Mouse (Mus musculus): ENCODE results near the gene St3gal3. TPM values are rescaled to one million over a fixed set of nuclear protein-coding genes. Genes with fewer than 3 reads are reported as not detected.

The St3gal3 gene
- polyA plus RNA-seq, 1 experiment from 2014 or later = 7.3 TPM

- ATAC-seq (ENCODE audit: insufficient number of reproducible peaks, low FRiP score, low TSS enrichment, low read depth) (no peak), DNase-seq (ENCODE audit: low spot score) (no peak)
- Histone ChIP-seq H3K4me3 (ENCODE audit: low read depth, low read length) (no peak overlapping the region), H3K27me3 (ENCODE audit: control insufficient read depth, insufficient read depth, low read length) (no peaks in the 10 kb centered on the region), H3K4me2 (ENCODE audit: low read depth, severe bottlenecking) (no peak overlapping the region), H3K9ac (ENCODE audit: low read length) (no peak overlapping the region), H3K27ac (replicated peaks; ENCODE audit: low read depth, low read length) (no peak overlapping the region), H3K36me3 (ENCODE audit: control insufficient read depth, insufficient read depth, low read length) (no peaks in the 10 kb centered on the region), H3K4me1 (ENCODE audit: control insufficient read depth, insufficient read depth, low read length) (peaks cover 28% of the 10 kb centered on the region), H3K9me3 (ENCODE audit: control insufficient read depth, low read length) (no peaks in the 10 kb centered on the region)
- 56% methylated on average over 9 of the region's 9 CpGs for WGBS
These were observed 72.8 kb downstream of the St3gal3 start for GRCm38 (mm10) chr4:118061809-118062463.

GRCm38 (mm10) chr4:118060915-118061530 lies 73.7 kb downstream of the St3gal3 start:
- no peak for ATAC-seq (ENCODE audit: insufficient number of reproducible peaks, low FRiP score, low TSS enrichment, low read depth)

GRCm38 (mm10) chr4:118059816-118060475 lies 74.8 kb downstream of the St3gal3 start:
- H3K27ac ChIP-seq (replicated peaks; ENCODE audit: low read depth, low read length) = no peak overlapping the region
- H3K4me2 ChIP-seq (ENCODE audit: low read depth, severe bottlenecking) = no peak overlapping the region
- no peak overlapping the region for H3K9ac ChIP-seq (ENCODE audit: low read length)
- peaks cover 33% of the 10 kb centered on the region for H3K4me1 ChIP-seq (ENCODE audit: control insufficient read depth, insufficient read depth, low read length)
- WGBS = 47% methylated on average over 11 of the region's 11 CpGs
- no peaks in the 10 kb centered on the region for H3K27me3 ChIP-seq (ENCODE audit: control insufficient read depth, insufficient read depth, low read length)
- no peak for DNase-seq (ENCODE audit: low spot score)
- no peak overlapping the region for H3K4me3 ChIP-seq (ENCODE audit: low read depth, low read length)
- H3K9me3 ChIP-seq (ENCODE audit: control insufficient read depth, low read length) = no peaks in the 10 kb centered on the region
- no peaks in the 10 kb centered on the region for H3K36me3 ChIP-seq (ENCODE audit: control insufficient read depth, insufficient read depth, low read length)
- no peak for ATAC-seq (ENCODE audit: insufficient number of reproducible peaks, low FRiP score, low TSS enrichment, low read depth)

More at GRCm38 (mm10) chr4:118060915-118061530, 73.7 kb downstream of the St3gal3 start:
- Histone ChIP-seq H3K4me1 (ENCODE audit: control insufficient read depth, insufficient read depth, low read length) (peaks cover 32% of the 10 kb centered on the region), H3K36me3 (ENCODE audit: control insufficient read depth, insufficient read depth, low read length) (no peaks in the 10 kb centered on the region), H3K4me3 (ENCODE audit: low read depth, low read length) (no peak overlapping the region), H3K9me3 (ENCODE audit: control insufficient read depth, low read length) (no peaks in the 10 kb centered on the region), H3K27me3 (ENCODE audit: control insufficient read depth, insufficient read depth, low read length) (no peaks in the 10 kb centered on the region), H3K27ac (replicated peaks; ENCODE audit: low read depth, low read length) (no peak overlapping the region), H3K9ac (ENCODE audit: low read length) (no peak overlapping the region), H3K4me2 (ENCODE audit: low read depth, severe bottlenecking) (no peak overlapping the region)
- no peak for DNase-seq (ENCODE audit: low spot score)
- WGBS = 94% methylated on average over 13 of the region's 13 CpGs

GRCm38 (mm10) chr4:118058116-118058677 lies 76.5 kb downstream of the St3gal3 start:
- Histone ChIP-seq H3K4me2 (ENCODE audit: low read depth, severe bottlenecking) (no peak overlapping the region), H3K27ac (replicated peaks; ENCODE audit: low read depth, low read length) (peak overlapping the region; percentile 78), H3K9me3 (ENCODE audit: control insufficient read depth, low read length) (no peaks in the 10 kb centered on the region), H3K36me3 (ENCODE audit: control insufficient read depth, insufficient read depth, low read length) (no peaks in the 10 kb centered on the region), H3K4me1 (ENCODE audit: control insufficient read depth, insufficient read depth, low read length) (peaks cover 40% of the 10 kb centered on the region), H3K9ac (ENCODE audit: low read length) (no peak overlapping the region), H3K27me3 (ENCODE audit: control insufficient read depth, insufficient read depth, low read length) (no peaks in the 10 kb centered on the region), H3K4me3 (ENCODE audit: low read depth, low read length) (no peak overlapping the region)
- ATAC-seq (ENCODE audit: insufficient number of reproducible peaks, low FRiP score, low TSS enrichment, low read depth) = peak; percentile 67; the same call in 1 of the 2 replicates
- DNase-seq (ENCODE audit: low spot score) = peak; percentile 63
- 42% methylated on average over 12 of the region's 12 CpGs for WGBS

GRCm38 (mm10) chr4:118057076-118057475 lies 77.6 kb downstream of the St3gal3 start:
- ATAC-seq (ENCODE audit: insufficient number of reproducible peaks, low FRiP score, low TSS enrichment, low read depth) = 0 out of 2 replicates have a peak, but pooled peaks have one; percentile 36
- H3K36me3 ChIP-seq (ENCODE audit: control insufficient read depth, insufficient read depth, low read length) = no peaks in the 10 kb centered on the region
- peaks cover 38% of the 10 kb centered on the region for H3K4me1 ChIP-seq (ENCODE audit: control insufficient read depth, insufficient read depth, low read length)
- no peak overlapping the region for H3K4me2 ChIP-seq (ENCODE audit: low read depth, severe bottlenecking)
- H3K9me3 ChIP-seq (ENCODE audit: control insufficient read depth, low read length) = no peaks in the 10 kb centered on the region
- H3K27me3 ChIP-seq (ENCODE audit: control insufficient read depth, insufficient read depth, low read length) = no peaks in the 10 kb centered on the region
- no peak overlapping the region for H3K4me3 ChIP-seq (ENCODE audit: low read depth, low read length)
- H3K27ac ChIP-seq (replicated peaks; ENCODE audit: low read depth, low read length) = peak overlapping the region; percentile 78; the same call in 1 of the 2 replicates
- H3K9ac ChIP-seq (ENCODE audit: low read length) = no peak overlapping the region
- WGBS = 30% methylated on average over 2 of the region's 2 CpGs
- DNase-seq (ENCODE audit: low spot score) = peak; percentile 51

GRCm38 (mm10) chr4:118054615-118055014 lies 80.1 kb downstream of the St3gal3 start:
- Histone ChIP-seq H3K4me3 (ENCODE audit: low read depth, low read length) (no peak overlapping the region), H3K27ac (replicated peaks; ENCODE audit: low read depth, low read length) (no peak overlapping the region; the same call in 1 of the 2 replicates), H3K9me3 (ENCODE audit: control insufficient read depth, low read length) (no peaks in the 10 kb centered on the region), H3K27me3 (ENCODE audit: control insufficient read depth, insufficient read depth, low read length) (no peaks in the 10 kb centered on the region), H3K4me2 (ENCODE audit: low read depth, severe bottlenecking) (no peak overlapping the region), H3K4me1 (ENCODE audit: control insufficient read depth, insufficient read depth, low read length) (peaks cover 31% of the 10 kb centered on the region), H3K9ac (ENCODE audit: low read length) (no peak overlapping the region), H3K36me3 (ENCODE audit: control insufficient read depth, insufficient read depth, low read length) (no peaks in the 10 kb centered on the region)
- 65% methylated on average over 8 of the region's 8 CpGs for WGBS
- ATAC-seq (ENCODE audit: insufficient number of reproducible peaks, low FRiP score, low TSS enrichment, low read depth) (no peak), DNase-seq (ENCODE audit: low spot score) (no peak)

GRCm38 (mm10) chr4:118053904-118054303 lies 80.8 kb downstream of the St3gal3 start:
- Histone ChIP-seq H3K36me3 (ENCODE audit: control insufficient read depth, insufficient read depth, low read length) (no peaks in the 10 kb centered on the region), H3K27ac (replicated peaks; ENCODE audit: low read depth, low read length) (no peak overlapping the region), H3K9me3 (ENCODE audit: control insufficient read depth, low read length) (no peaks in the 10 kb centered on the region), H3K27me3 (ENCODE audit: control insufficient read depth, insufficient read depth, low read length) (no peaks in the 10 kb centered on the region), H3K4me3 (ENCODE audit: low read depth, low read length) (no peak overlapping the region), H3K4me1 (ENCODE audit: control insufficient read depth, insufficient read depth, low read length) (peaks cover 29% of the 10 kb centered on the region), H3K9ac (ENCODE audit: low read length) (no peak overlapping the region), H3K4me2 (ENCODE audit: low read depth, severe bottlenecking) (no peak overlapping the region)
- DNase-seq (ENCODE audit: low spot score) (no peak), ATAC-seq (ENCODE audit: insufficient number of reproducible peaks, low FRiP score, low TSS enrichment, low read depth) (no peak)
- 87% methylated on average over 6 of the region's 6 CpGs for WGBS

- WGBS = 46% methylated on average over 12 of the region's 12 CpGs
These were observed 85.0 kb downstream of the St3gal3 start for GRCm38 (mm10) chr4:118049606-118050302.

More at GRCm38 (mm10) chr4:118049606-118050302, 85.0 kb downstream of the St3gal3 start:
- Histone ChIP-seq H3K4me2 (ENCODE audit: low read depth, severe bottlenecking) (no peak overlapping the region), H3K27me3 (ENCODE audit: control insufficient read depth, insufficient read depth, low read length) (no peaks in the 10 kb centered on the region), H3K27ac (replicated peaks; ENCODE audit: low read depth, low read length) (no peak overlapping the region), H3K4me1 (ENCODE audit: control insufficient read depth, insufficient read depth, low read length) (peaks cover 8% of the 10 kb centered on the region; the same call in 1 of the 2 replicates), H3K36me3 (ENCODE audit: control insufficient read depth, insufficient read depth, low read length) (no peaks in the 10 kb centered on the region), H3K9ac (ENCODE audit: low read length) (no peak overlapping the region), H3K4me3 (ENCODE audit: low read depth, low read length) (no peak overlapping the region), H3K9me3 (ENCODE audit: control insufficient read depth, low read length) (no peaks in the 10 kb centered on the region)
- no peak for ATAC-seq (ENCODE audit: insufficient number of reproducible peaks, low FRiP score, low TSS enrichment, low read depth)
- no peak for DNase-seq (ENCODE audit: low spot score)
